Mouse (Mus musculus) kidney, postnatal 0 days (tissue): ENCODE measurements around the gene Srcin1. TPM values are rescaled to one million over a fixed set of nuclear protein-coding genes. Genes with fewer than 3 reads are reported as not detected.

Source experiments
- ATAC-seq: fragments of 200-750 bp; cut with Nextera tagmentation; replicated peaks from 2 replicates; pipeline ENCODE4 v1.8.0; 2017; ENCODE audit warnings: low read depth, moderate number of reproducible peaks, moderate TSS enrichment, moderate library complexity; ENCODE audit not compliant: low FRiP score
- DNase-seq: peaks from one replicate; pipeline ENCODE4 v3.0.0-alpha.2; 2016; ENCODE audit warnings: low spot score
- H3K27ac ChIP-seq: fragments of 300-500 bp; sonication (generic); 2 replicates; pipeline ENCODE4 v1.5.1; 2014; ENCODE audit warnings: mild to moderate bottlenecking
- H3K27me3 ChIP-seq: fragments of 300-500 bp; sonication (generic); 2 replicates; pipeline ENCODE4 v1.6.1; 2014; ENCODE audit warnings: low read length, mixed read lengths; ENCODE audit not compliant: insufficient read depth
- H3K36me3 ChIP-seq: fragments of 300-500 bp; sonication (generic); 2 replicates; pipeline ENCODE4 v1.6.1; 2014; ENCODE audit warnings: low read length, mixed read lengths; ENCODE audit not compliant: insufficient read depth
- H3K4me1 ChIP-seq: fragments of 300-500 bp; sonication (generic); replicated peaks from 2 replicates; pipeline ENCODE4 v1.6.1; 2014; ENCODE audit warnings: antibody characterized with exemption, low read length, mixed read lengths; ENCODE audit not compliant: insufficient read depth
- H3K4me2 ChIP-seq: fragments of 300-500 bp; sonication (generic); 2 replicates; pipeline ENCODE4 v1.6.1; 2014; ENCODE audit warnings: mild to moderate bottlenecking, low read length, moderate library complexity, mixed read lengths
- H3K4me3 ChIP-seq: fragments of 300-500 bp; sonication (generic); replicated peaks from 2 replicates; pipeline ENCODE4 v1.5.1; 2014; ENCODE audit warnings: low read depth, low read length
- H3K9ac ChIP-seq: fragments of 300-500 bp; sonication (generic); 2 replicates; pipeline ENCODE4 v1.6.1; 2014; ENCODE audit warnings: low read depth, low read length
- H3K9me3 ChIP-seq: fragments of 300-500 bp; sonication (generic); replicated peaks from 2 replicates; pipeline ENCODE4 v1.6.1; 2016; ENCODE audit warnings: low read length, inconsistent platforms, mixed read lengths
- CTCF ChIP-seq: IDR thresholded peaks from 2 replicates; pipeline ENCODE4 v1.5.1; 2016; ENCODE audit warnings: antibody characterized with exemption, low read depth, mild to moderate bottlenecking, moderate library complexity
- WGBS: fragments of 180-500 bp; shearing (Covaris S2); extraction: QIAGEN DNeasy Blood & Tissue Kit; methylation state at CpG from one replicate; pipeline ENCODE4 v1.1.7; 2014; 5-methylcytosine and 5-hydroxymethylcytosine counted together
- polyA plus RNA-seq: library from polyadenylated mRNA; unstranded; fragments of >200 nt; fragmentation: Nextera tagmentation; extraction: Ambion mirVana; gene quantifications from 2 replicates; pipeline ENCODE4 v1.2.1, GENCODE M21; 2015

Srcin1 gene
- polyA plus RNA-seq, 1 experiment from 2014 or later = 0.59 TPM

DNA sequence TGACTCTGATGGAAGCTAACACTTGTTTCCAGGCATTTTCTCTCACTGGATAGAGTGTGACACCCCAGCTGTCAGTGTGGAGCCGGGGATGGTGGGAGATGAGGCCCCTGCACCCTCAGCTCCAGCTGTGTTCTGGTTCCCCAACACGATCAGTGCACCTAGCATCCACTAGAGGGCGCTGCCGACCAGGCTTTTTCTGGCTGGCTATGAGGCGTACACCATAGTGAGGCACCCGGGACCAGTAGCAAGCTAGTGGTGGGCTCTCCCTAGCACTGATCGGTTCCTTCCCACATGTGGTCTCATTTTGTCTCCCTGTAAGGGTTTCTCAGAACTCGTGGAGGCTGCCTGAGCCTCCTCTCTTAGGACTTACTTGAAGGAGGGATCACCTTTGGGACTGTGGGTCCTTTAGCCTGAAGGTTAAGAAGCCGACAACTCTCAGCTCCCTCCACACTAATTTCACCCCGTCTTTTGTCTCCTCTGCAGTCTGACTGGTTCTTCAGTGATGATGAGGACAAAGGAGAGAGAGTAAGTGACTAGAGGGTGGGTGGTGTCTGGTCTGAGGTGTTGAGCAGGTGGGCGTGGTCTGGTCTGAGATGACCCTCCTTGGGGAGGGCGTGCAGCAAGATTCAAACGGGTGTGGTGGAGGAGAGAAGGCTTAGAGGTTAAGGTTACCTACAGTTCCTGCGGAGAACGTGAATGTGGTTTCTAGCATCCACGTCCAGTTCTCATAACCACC lies 86.2 kb downstream of the Srcin1 start:
- no peaks in the 10 kb centered on the region for H3K9me3 ChIP-seq
- 37% methylated on average over 16 of the region's 16 CpGs for WGBS
- H3K4me2 ChIP-seq = no peak overlapping the region
- ATAC-seq = peak; percentile 58
- peaks cover 23% of the 10 kb centered on the region for H3K36me3 ChIP-seq
- no peak overlapping the region for H3K4me3 ChIP-seq
- no peak overlapping the region for H3K27ac ChIP-seq
- no peaks in the 10 kb centered on the region for H3K4me1 ChIP-seq
- peak; percentile 82 for DNase-seq
- TF ChIP-seq CTCF = peak; percentile 94
- H3K27me3 ChIP-seq = no peaks in the 10 kb centered on the region
- no peak overlapping the region for H3K9ac ChIP-seq

DNA sequence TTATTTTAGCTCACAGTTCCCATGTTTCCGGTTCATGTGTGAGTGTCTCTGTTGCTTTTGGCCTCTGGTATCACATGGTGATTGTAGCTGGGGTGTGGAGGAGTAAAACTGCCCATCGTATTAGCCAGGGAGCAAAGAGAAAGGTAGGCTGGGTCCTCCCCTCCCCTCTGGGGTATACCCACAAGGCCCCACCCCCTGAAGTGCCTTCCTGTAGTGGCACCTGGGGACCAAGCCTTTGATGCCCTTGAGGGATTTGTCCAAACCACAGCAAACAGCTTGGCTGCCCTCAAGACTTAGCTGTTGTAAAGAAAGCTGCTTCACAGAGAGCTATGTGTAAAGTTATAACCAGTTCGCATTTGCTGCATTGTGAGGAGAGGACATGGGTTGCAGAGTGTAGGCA lies 88.3 kb downstream of the Srcin1 start:
- Histone ChIP-seq H3K9me3 (no peaks in the 10 kb centered on the region), H3K9ac (no peak overlapping the region), H3K4me2 (no peak overlapping the region), H3K27me3 (no peaks in the 10 kb centered on the region), H3K4me3 (no peak overlapping the region), H3K27ac (no peak overlapping the region), H3K4me1 (no peaks in the 10 kb centered on the region; the same call in 1 of the 2 replicates), H3K36me3 (0 out of 2 replicates have a peak, but pooled peaks cover 18% of the 10 kb centered on the region)
- ATAC-seq (no peak), DNase-seq (no peak)
- 52% methylated on average over 3 of the region's 3 CpGs for WGBS
- no peak for TF ChIP-seq CTCF

DNA sequence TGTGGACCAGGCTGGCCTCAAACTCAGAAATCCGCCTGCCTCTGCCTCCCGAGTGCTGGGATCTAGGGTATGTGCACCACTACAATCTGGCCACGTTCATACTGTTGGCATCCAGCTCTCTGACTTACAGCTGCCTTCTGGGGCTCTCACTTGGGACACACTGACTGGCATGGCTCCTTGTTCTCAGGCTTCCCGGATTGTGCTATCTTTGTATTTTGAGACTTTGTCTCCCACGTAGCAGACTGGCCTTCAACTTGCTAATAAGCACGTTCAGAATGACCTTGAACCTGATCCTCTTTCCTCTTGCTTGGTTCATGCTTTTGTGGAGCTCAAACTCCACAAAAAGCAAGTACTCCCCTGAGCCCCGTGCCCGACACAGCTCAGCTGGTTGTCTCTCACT lies 90.3 kb downstream of the Srcin1 start:
- H3K27ac ChIP-seq = no peak overlapping the region
- no peak for TF ChIP-seq CTCF
- 43% methylated on average over 8 of the region's 8 CpGs for WGBS
- H3K4me2 ChIP-seq = no peak overlapping the region
- H3K36me3 ChIP-seq = 0 out of 2 replicates have a peak, but pooled peaks cover 9% of the 10 kb centered on the region
- no peak overlapping the region for H3K4me3 ChIP-seq
- H3K9ac ChIP-seq = no peak overlapping the region
- no peaks in the 10 kb centered on the region for H3K9me3 ChIP-seq
- peaks cover 5% of the 10 kb centered on the region; the same call in 1 of the 2 replicates for H3K4me1 ChIP-seq
- peak; percentile 75 for DNase-seq
- no peak for ATAC-seq
- H3K27me3 ChIP-seq = no peaks in the 10 kb centered on the region

DNA sequence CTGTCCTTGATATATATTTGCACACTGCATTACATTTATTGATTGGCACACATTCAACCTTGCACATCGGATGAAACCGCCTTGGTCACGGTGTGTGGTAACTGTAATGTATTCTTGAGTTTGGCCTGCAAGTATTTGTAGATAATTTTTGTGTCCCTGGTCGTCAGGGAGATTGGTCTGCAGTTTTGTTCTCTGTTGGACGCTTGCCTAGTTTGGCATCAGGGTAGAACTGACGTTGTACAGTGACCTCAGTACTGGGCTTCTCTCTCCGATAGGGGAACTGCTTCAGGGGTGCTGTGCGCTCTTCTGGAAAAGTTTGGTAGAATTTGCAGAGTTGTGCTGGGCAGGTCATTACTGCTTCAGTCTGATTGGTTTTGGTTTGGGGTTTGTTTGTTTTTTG lies 96.2 kb downstream of the Srcin1 start:
- Histone ChIP-seq H3K9me3 (no peaks in the 10 kb centered on the region), H3K4me1 (peaks cover 5% of the 10 kb centered on the region), H3K27ac (no peak overlapping the region), H3K4me3 (no peak overlapping the region), H3K4me2 (no peak overlapping the region), H3K9ac (no peak overlapping the region), H3K36me3 (peaks cover 21% of the 10 kb centered on the region; the same call in 1 of the 2 replicates), H3K27me3 (no peaks in the 10 kb centered on the region)
- ATAC-seq = no peak
- 80% methylated on average over 8 of the region's 8 CpGs for WGBS
- no peak for TF ChIP-seq CTCF
- DNase-seq = no peak

DNA sequence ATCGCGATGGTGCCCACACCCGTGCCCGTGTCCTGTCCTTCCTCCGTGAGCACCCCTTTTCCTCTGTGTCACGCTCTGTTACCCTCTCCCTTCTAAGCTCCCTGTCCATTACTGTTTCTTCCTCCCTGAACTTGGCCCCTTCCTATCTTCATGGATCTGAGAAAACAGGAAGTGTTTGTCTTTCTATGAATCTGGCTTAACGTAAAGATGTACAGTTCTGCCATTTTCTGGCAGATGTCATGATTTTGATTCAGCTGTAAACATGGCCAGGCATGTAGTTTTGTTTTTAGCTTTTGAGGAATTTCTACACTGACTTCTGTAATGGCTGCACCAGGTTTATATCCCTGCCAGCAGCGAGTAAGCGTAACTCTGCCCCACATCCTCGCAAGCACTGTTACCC lies 96.9 kb downstream of the Srcin1 start:
- Histone ChIP-seq H3K9ac (no peak overlapping the region), H3K4me2 (no peak overlapping the region), H3K4me3 (no peak overlapping the region), H3K4me1 (peaks cover 5% of the 10 kb centered on the region), H3K9me3 (no peaks in the 10 kb centered on the region), H3K27ac (no peak overlapping the region), H3K27me3 (no peaks in the 10 kb centered on the region), H3K36me3 (peaks cover 24% of the 10 kb centered on the region; the same call in 1 of the 2 replicates)
- DNase-seq (no peak), ATAC-seq (no peak)
- WGBS = 67% methylated on average over 10 of the region's 10 CpGs
- TF ChIP-seq CTCF = no peak

DNA sequence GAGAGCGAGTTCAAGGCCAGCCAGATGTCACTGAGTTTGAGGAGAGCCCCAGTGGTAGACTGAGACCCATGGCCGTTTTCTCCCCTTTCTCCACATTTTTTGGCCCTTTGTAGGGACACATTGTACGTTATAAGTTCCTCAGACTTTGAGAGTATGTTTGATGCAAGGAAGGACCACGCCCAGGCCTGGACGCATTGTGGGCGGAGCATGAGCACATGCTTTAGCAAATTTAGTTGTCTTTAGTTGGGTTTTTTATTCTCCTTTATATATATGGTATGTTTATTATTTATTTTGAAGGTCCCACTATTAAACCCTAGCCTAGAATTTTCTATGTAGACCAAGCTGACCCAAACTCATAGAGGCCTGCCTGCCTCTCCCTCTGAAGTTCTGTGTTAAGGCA lies 97.6 kb downstream of the Srcin1 start:
- Histone ChIP-seq H3K36me3 (peaks cover 30% of the 10 kb centered on the region; the same call in 1 of the 2 replicates), H3K27ac (no peak overlapping the region), H3K4me1 (peaks cover 5% of the 10 kb centered on the region), H3K9me3 (no peaks in the 10 kb centered on the region), H3K9ac (no peak overlapping the region), H3K4me3 (no peak overlapping the region), H3K27me3 (no peaks in the 10 kb centered on the region), H3K4me2 (no peak overlapping the region)
- DNase-seq (no peak), ATAC-seq (no peak)
- TF ChIP-seq CTCF = no peak
- 88% methylated on average over 6 of the region's 6 CpGs for WGBS
